Mouse (Mus musculus): ENCODE results near the gene Chrm4. TPM values are rescaled to one million over a fixed set of nuclear protein-coding genes. Genes with fewer than 3 reads are reported as not detected.

Gene Chrm4
- polyA plus RNA-seq (2012; rRNA removed), result 1.4 TPM in 2 replicates

GRCm38 (mm10) chr2:91926949-91927348, at the start of gene Chrm4:
Gene Chrm4, plus strand, starts transcription at chr2:91927249.

GRCm38 (mm10) chr2:91932160-91932711, 5.2 kb downstream of the Chrm4 start, which contains the start of gene Mdk:
Gene Mdk, minus strand, starts transcription at chr2:91932297.

DNA sequence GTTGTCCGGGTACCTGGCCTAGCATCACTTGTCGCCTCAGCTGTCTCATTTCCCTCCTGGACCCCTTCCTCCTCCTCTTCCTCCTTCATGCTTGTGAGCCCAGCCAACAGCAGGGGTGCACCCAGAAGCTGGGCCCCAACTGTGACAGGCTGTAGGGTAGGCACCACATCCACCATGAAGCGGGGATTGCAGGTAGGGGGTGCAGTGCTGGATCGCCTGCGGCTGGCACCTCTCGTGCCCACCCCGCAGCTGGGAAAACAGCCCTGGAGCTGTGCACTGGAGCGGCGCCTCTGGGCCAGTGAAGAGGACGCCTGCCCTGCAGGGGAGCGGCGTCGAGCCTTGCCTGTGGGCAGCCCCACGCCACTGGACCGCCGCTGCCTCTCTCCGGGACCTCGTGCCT, 18.4 kb downstream of the Chrm4 start, which contains the start of gene Gm9821:
Gene Gm9821 (plus strand): TSS at position 221 of the 400 bp plus-strand sequence.

DNA sequence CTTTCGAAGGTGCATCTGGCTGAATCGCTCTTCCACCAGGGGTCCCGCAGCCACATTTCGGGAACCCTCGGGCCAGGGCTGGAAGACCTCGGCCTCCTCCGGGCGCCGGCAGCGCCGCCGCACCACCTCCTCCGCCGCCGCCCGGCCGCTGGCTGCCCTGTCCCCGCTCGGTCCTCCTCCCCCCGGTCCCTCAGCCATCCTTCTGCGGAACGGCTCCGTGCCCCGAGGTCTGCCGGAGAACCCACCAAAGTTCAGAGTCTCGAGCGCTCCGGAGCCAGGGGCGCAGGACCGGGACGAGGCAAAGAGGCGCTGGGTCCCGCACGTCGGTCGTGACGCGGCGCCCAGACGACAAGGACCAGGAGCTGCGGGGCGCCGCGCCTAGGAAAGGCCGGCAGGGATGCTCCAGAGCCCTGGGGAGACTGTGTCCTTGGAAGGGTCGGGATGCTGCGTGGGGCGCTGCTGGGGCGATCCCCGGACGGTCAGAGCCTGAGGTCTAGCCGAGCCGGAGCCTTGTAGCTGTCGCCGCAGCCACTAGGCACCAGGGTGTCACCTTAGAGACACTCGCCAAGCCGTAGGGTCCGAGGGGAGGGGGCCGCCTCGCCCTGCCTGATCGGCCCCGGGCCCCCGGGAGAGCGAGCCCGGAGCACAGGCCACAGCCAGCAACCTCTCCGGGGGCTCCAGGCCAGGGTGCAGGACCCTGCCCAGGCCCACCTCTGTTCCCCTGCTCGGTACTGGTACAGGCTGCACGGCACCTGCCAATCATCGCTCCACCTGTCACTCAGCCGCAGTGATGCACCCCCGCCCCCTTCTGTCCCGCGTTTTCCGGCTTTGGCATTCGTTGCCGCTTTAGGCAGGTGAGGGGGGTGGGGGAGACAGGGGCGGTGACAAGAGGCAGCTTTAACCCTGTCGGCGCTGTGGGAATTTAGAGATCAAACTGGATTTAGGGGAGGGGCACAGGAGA, 48.8 kb downstream of the Chrm4 start, which contains the start of gene Dgkz:
Gene Dgkz (minus strand): TSS at position 284 of the 961 bp plus-strand sequence.

Other genes with a start within 250 kb of the Chrm4 start
- 52.7 and 58.6 TPM in 2 replicates for gene Atg13, start 216.7 kb upstream of the Chrm4 start, polyA plus RNA-seq (2012; rRNA removed)
- 7.6 and 7.8 TPM in 2 replicates for gene Harbi1, start 216.4 kb upstream of the Chrm4 start, polyA plus RNA-seq (2012; rRNA removed)
- 29.1 and 32.4 TPM in 2 replicates for gene Ambra1, start 197.1 kb upstream of the Chrm4 start, polyA plus RNA-seq (2012; rRNA removed)
- gene Mdk, start 5.0 kb downstream of the Chrm4 start, polyA plus RNA-seq (2012; rRNA removed), result 347 and 487 TPM in 2 replicates
- not detected in 2 replicates for gene Gm9821, start 18.5 kb downstream of the Chrm4 start, polyA plus RNA-seq (2012; rRNA removed)
- gene Dgkz, start 48.6 kb downstream of the Chrm4 start, polyA plus RNA-seq (2012; rRNA removed), result 96.8 and 104 TPM in 2 replicates
- 2.7 and 7.9 TPM in 2 replicates for gene Creb3l1, start 97.3 kb downstream of the Chrm4 start, polyA plus RNA-seq (2012; rRNA removed)
- 85.9 and 87.7 TPM in 2 replicates for gene Phf21a, start 165.9 kb downstream of the Chrm4 start, polyA plus RNA-seq (2012; rRNA removed)

All from central nervous system, embryonic 14 days (tissue).